Mouse (Mus musculus) G1E (cell line): ENCODE measurements around the gene Reep1.

Experiments
- CTCF ChIP-seq: IDR thresholded peaks from 2 replicates; pipeline ENCODE4 v1.5.1; 2012; ENCODE audit warnings: low read depth, low read length, inconsistent platforms, mixed read lengths
- TAL1 ChIP-seq: conservative IDR thresholded peaks from 2 replicates; pipeline ENCODE4 v1.6.1; 2012; ENCODE audit warnings: low read depth, low read length, inconsistent platforms, mixed read lengths

DNA sequence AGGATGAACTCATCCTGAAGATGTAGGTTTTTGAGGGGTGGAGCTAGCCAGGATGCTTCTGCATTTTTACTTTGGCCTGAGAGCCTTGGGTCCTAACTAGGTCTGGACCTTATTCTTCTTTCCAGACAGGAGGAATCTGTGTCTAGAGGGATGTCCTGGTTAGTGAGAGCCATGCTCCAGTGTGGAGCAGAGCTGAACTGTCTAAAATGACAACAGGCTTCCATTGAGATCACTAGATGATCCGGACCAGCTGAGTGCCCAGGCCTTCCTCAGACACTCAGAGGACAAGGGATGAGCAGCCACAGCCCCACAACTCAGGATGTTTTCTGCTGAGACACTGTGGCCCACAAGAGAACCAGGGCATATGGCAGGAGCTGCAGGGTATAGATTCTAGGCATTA lies 96.2 kb downstream of the Reep1 start:
- TF ChIP-seq CTCF (no peak), TAL1 (no peak)
